Mouse (Mus musculus): ENCODE data around the gene Gnb2. TPM values are rescaled to one million over a fixed set of nuclear protein-coding genes. Genes with fewer than 3 reads are reported as not detected.

Gnb2 gene
- total RNA-seq, 2 experiments from 2014 or later, result 481 to 484 TPM

DNA sequence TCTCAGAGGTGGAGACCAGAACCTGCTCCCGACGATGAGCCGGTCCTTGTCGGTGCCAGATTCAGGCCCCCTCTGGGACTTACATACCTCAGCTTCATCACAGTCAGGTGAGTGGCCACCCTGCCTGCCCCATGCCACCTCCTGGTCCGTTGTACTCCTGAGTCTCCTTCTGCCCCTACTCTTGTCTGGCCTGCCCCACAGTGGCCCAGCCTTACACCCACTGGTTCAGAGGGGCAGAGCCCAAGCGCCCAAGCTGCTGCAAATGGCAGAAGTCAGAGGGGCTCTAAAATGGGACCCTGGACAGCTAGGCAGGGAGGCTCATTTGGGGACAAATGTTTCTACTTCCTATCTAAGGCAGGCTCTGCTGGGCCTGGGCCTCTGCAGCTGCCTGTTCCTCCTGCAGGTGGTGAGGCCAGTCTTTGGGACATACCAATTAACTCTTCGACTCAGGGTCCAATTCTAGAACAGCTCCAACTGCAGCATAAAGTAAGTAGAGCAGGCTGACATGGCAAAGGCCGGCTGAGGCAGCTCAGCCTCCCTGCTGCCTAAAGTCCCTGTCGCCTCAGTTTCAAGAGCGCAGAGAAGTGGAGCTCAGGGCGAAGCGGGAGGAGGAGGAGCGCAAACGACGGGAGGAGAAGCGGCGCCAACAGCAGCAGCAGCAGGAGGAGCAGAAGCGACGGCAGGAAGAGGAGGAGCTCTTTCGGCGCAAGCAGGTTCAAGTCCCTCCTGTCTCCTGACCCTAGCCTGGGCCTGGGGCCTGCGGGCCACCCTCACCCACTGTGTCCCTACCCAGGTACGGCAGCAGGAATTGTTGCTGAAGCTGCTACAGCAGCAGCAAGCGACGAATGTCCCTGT lies 9.7 kb downstream of the Gnb2 start:
- DNase-seq, result no peak
- intact Hi-C loops (cut with DNase I), result no loop called here

DNA sequence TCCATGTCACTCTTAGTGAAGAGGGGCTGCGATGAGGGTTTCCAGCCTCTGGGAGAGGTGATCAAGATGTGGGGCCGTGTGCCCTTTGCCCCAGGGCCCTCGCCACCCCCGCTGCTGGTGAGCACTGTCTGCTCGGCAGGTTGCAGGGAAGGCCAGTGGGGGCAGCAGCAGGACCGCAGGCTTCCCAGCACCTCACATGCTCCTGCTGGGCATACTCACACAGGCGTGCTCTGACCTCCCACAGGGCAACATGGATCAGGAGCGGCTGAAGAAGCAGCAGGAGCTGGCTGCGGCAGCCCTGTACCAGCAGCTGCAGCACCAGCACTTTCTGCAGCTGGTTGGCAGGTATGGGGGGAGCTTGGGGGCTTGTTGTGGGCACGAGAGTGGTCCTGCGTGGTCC lies 10.6 kb downstream of the Gnb2 start:
- no peak for DNase-seq
- intact Hi-C loops (cut with DNase I), result no loop called here

DNA sequence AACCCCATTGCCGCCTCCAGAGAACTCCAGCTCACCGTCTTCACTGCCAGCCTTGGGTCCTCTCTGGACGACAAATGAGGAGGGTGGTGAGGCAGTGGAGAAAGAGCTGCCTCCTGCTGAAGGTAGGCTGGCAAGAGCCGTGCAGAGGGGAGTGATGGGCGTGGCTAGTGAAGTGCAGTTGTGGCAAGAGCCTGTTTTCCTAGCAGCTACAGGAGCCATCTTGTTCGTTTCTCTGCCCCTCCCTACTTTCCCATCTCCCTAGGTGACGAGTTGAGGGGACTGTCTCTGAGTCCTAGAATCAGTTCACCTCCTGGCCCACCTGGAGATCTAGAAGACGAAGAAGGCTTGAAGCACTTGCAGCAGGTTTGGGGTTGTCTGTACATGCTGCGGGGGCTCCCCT lies 11.4 kb downstream of the Gnb2 start:
- DNase-seq, result no peak
- intact Hi-C loops (cut with DNase I), result no loop called here

DNA sequence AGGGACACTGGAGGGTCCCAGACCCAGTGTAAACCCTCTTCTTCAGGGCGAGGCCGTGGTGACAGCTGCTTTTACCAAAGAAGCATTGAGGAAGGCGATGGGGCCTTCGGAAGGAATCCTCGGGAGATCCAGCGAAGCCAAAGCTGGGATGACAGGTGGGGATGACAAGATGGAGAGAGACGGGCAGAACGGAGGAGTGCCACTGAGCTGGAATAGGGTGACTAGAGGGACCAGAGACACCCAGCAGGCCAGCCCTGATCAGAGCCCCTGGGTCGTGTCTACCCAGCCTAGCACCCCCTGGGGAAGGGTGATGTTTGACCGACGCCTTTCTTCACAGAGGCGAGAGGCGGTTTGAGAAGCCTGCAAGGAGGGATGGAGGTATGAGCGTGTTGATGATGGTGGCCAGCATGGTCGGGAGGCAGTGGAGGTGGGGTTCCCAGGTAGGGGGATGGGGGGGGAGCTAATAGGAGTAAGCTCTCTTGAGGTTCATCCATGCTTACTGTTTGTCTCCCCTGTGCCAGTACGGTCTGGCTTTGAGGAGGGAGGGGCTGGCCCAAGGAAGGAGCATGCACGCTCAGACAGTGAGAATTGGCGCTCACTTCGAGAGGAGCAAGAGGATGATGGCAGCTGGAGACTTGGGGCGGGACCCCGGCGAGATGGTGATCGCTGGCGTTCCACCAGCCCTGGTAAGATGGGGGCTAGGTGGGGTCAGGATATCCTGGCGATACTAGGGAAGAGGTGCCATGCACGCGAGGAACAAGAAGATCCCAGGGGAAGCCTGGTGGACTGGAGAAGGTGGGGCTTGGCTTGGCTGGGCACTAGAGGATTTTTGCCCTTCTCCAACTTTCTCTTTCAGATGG lies 13.4 kb downstream of the Gnb2 start:
- DNase-seq, result no peak
- intact Hi-C loops (cut with DNase I), result no loop called here

DNA sequence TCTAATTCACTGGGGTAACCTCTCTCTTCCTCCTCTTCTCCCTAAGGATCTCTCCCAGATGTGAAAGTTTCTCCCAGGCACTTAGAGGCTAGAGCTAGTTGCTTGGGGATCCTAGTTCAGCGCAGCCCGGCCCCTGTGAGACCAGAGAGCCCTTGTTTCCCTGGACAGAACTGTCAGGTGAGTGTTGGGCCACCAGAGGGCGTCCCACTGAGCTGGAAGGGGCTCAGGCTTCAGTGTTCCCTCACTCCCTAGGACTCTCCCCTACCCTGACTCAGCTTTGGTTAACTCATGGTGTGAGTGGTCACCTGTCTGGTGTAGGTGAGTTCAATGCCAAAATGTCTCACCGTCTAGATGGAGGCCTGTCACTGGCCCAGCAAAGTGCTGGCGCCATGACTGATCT lies 14.9 kb downstream of the Gnb2 start, which contains the start of gene Gigyf1:
Gigyf1 (plus strand) TSS at position 113 of the 400 bp plus-strand sequence.
- intact Hi-C loops (cut with DNase I), result no loop called here
- DNase-seq, result no peak

DNA sequence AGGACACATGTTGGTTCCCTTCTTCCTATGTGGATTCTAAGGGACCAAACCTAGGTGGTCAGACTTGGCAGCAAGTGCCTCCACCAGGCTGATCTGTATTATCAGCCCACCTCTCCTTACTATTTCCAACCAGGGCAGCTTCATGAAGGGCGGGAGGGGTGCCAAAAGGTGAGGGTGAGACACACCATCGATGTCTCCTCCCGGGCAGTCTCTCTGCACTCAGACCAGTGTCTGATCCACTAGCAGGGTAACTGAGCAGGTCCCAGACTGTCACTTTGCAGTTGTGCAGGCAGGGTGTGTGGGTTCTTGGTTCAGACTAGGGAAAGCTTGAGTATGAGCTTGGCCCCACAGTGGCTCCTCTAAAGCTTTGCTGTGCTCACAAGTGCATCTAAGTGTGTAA lies 18.5 kb downstream of the Gnb2 start:
- no peak for DNase-seq
- intact Hi-C loops (cut with DNase I), result no loop called here

DNA sequence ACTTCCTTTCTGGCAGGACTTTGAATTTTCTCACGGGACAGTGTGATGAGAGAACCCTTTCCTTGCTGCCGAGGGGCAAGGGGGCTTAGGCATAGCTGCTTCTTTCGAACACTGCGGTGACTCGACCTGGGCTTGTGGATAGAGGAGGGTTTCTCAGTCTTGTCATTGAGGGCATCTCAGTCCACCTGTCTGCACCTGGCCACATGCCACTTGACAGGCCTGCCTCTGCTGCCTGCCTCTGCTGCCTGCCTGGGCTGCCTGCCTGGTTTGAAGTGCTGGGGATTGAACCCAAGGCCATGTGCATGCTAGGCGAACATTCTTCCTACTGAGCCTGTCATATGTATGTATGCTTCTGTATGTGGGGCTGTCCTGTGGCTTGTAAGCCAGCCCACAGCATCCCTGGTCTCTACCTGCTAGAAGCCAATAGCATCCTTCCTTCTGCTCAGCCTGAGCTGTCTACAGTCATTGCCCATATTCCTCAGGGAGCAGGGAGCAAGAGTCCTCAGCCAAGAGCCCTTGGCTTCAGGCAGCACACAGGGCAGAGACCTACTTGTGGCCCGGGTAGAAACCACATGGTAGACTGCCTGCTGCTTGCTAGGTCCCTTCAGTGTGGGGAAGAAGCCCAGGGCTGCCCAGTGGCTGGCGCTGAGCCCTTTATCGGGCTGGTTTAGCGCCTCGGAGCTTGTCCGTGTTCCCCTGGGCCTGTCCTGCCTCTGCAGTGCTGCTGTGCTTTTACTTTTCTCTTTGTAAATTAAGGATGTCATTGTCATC lies 19.2 kb downstream of the Gnb2 start:
- DNase-seq, result no peak
- intact Hi-C loops (cut with DNase I), result loop anchor here (1.0 kb wide), 1 partner anchor 137 kb away; no protein-coding TSS in a partner anchor

DNA sequence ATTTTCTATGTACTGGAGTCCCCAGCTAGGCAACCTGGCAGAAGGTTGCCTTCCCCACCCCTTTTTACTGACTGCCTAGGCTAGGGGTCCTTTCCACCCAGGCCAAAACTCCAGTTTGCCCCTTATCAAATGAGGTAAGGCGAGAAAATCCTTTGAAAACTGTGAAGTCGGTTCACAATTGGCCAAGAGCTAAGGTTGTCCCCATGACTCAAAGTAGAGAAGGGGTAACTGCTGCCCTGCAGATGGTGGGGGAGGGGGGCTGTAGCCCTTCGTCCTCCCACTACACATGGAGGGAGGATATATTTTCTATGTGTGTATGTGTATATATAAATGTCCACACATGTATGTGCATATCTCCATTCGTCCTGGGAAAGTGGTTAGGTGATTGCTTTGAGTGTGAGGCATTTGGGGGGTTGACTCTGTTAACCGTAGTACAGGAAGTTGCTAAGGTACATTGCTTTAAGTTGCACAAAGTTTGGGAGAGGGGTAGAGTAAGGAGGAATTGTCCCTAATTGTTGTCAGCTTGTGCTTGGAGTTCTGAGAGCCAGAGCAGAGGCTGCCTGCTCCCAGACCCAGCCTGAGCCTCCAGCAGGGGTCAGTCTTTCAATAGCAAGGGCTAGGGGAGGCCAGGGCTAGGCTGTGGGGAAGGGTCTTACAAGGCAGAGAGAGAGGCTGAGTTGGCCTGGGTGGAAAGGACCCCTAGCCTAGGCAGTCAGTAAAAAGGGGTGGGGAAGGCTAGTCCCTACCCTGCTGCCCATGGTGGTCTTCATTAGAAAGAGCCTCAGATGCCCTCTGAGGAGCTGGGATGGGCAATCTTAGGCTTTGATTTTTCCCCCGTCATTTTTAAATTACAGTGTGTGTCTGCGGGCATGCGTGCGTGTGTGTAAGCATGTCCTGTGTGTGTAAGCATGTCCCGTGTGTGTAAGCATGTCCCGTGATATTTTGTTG lies 20.2 kb downstream of the Gnb2 start:
- DNase-seq, result peak in 1 of 2 experiments; percentile 62
- intact Hi-C loops (cut with DNase I), result loop anchor here (1.0 kb wide), 1 partner anchor 138 kb away; no protein-coding TSS in a partner anchor

DNA sequence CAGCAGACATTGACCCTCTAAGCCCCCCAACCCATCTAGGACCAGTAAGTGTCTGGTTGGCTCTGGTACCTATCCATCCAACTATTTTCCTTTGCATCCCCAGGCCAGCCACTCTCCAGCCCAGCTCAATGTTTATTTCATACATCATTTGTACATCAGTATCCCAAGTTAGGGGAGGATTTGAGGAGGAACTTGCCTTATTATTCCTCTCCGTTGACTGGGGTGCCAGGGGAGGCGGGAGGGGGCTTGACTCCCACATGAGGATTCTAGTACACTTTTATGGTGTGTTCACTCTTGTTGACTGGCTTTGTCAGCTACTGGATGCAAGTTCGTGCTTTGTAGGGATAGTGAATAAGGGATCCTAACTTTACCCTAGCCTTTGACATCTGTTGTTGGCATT lies 21.6 kb downstream of the Gnb2 start:
- no peak for DNase-seq
- intact Hi-C loops (cut with DNase I), result no loop called here

DNA sequence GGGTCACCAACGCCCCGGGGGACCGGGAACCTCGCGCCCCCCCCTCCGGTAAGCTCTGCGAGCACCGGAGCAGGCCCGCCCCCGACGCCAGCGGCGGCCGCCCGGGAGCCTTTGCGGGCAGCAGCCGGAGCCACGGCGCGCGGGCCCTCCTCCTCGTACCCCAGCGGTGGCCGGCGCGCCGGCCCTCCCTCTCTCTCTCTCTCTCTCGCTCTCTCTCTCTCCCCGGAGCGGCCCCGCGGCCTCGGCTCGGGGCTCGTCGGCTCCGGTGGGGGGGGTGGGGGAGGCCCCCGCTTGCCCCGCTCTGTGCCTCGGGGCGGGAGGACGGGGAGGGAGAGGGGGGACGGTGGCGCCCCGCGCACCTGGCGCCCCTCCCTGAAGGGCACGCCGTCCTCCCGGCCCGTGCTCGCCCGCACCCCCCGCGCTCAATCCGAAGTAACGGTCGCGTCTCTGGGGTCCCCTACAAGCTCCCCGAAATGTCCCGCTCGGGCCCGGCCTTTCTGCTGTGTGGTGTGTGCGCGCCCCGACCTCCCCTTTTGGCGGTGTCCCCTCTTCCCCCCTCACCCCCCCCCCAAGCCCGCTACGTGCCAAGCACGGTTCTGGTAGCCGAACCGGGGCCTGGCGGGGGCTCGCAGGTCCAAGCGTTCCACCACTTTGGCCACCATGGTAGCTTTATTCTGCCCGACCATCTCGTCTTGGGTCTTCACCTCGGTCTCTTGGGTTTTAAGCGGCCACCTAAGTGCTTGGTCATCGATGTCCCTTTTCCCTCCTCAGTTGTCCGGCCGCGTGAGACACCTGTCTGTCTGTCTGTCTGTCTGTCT lies 22.5 kb downstream of the Gnb2 start:
- intact Hi-C loops (cut with DNase I), result no loop called here
- no peak for DNase-seq

DNA sequence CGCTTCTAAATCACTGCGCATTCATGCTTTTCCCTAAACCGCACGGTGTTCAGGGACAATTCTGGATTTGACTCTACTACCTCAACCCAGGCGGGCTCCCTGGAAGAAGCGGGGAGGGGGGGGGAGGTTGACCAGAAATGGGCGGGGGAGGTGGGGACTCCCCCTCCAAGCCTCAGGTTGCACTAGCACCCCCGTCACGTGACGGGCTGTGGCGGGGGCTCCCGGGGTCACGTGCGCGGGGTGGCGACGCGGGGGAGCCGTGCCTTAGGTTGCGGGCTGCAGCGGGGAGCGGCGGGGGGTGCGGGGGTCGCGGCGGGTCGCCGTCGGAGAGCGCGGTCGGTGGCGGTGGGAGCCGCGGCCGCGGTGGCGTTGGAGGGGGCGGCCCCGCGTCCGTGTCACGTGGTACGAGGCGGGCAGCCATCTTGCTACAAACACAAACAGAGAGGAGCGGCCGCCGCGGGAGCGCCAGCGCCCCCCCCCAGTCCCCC lies 23.3 kb downstream of the Gnb2 start:
- intact Hi-C loops (cut with DNase I), result no loop called here
- peak; percentile 87 to 89 for DNase-seq

DNA sequence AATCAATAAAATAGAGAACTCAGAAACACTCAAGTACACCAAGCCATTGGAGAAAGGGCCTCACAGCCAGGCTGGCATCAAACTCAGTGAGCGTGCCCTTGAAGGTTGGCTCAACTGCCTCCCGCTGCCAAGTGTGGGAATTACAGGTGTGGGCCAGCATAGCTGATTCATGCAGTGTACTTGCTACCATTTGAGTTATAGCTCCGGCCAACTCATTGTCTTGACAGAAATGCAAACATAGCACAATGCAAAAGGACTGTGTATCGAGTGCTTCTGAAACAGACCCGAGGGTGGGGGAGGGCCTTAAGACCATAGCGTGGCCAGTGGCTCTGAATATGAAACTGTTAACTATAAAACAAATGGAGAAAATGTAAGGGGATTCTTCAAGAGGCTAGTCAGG lies 29.3 kb downstream of the Gnb2 start:
- intact Hi-C loops (cut with DNase I), result loop anchor here (5.0 kb wide), 2 partner anchors 172 to 212 kb away; partner anchors contain the start of genes Slc12a9 and Ufsp1
- DNase-seq, result no peak

DNA sequence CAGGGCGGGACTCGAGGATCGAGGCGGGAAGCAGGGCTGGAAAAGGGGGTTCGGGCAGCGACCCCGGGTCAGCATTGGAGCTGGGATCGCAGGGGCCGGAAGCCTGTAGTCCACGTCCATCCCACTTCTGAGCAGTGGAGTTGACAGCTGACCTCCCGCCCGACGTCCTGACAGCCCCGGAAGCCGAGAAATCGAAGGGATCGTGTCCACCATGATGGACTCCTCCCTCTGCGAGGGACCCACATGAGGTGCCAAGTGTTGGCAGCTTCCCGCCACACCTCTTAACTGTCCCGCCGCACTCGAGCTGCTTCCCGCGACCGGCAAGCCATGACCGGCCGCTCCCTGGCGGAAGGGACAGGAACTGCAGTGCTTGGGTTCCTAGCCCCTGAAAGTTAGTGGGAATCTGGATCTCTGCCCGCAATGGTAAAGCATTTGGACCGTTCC lies 30.6 kb downstream of the Gnb2 start:
- peak; percentile 92 for DNase-seq
- intact Hi-C loops (cut with DNase I), result loop anchor here (5.0 kb wide), 2 partner anchors 170 to 210 kb away; partner anchors contain the start of genes Slc12a9 and Ufsp1

DNA sequence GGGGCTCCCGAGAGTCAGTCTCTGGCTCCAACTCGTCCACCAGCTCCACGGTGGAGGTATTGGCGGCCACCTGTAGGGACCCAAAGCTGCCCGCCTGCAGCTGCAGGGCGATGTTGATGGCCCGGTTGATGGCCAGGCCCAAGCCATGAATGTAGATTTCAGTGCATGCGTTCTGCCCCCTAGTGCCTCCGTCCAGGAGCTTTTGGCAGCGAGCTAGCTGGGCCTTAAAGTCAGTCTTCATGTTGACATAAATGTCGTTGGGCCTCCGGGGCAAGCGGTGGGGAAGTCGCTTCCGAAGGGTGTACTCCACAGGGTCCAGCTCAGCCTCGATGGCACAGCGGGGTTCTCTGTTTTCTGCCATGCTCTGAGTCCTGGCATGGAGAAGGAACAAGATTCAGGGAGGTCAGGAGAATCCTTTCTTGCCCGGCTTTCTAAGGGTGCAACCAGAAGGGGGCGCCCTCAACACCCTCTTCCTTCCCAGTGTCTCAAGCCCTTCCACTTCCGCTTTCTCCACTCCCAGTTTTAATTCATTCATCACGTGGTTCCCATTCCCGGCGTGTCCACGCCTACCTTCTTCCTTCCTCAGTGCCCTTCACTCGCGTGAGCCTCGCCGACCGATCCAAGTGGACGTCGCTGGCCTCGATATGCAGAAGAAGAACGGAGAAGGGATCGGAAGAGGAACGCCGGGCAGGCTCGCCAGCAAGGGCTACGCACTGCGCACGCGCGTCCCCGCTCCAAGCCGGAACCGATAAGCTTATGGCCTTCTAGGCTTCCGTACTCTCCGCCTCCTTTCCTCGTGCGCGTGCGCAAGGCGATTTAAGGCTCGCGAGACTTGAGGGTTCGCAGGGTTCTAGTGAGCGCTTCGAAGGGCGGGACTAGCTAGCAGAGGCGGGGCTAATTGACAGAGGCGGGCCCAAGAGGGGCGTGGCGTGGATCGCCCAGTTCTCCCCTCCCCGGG lies 31.3 kb downstream of the Gnb2 start, which contains the start of gene Pop7:
Pop7 (minus strand) TSS at position 810 of the 958 bp plus-strand sequence.
- DNase-seq, result peak; percentile 100
- intact Hi-C loops (cut with DNase I), result loop anchor here (1.0 to 5.0 kb wide), 3 partner anchors 21 to 210 kb away; partner anchors contain the start of genes Slc12a9 and Ufsp1

DNA sequence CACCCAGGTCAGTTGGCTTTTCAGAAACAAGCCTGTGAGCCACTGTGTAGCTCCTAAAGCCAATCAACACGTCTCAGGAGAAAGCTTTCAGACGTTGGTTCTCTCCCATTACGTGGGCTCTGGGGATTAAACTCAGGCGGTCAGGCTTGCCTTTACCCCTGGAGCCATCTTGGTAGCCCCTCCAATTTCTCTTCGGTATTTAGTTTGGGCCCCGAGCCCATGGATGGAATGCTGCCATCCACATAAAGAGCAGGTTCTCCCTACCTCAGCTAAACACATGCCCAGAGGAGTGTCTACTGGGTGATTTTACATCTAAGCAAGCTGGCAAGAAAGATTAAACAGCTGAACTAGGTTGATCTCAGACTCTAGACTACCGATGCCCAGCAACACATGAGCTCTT lies 33.1 kb downstream of the Gnb2 start:
- DNase-seq, result no peak
- intact Hi-C loops (cut with DNase I), result loop anchor here (5.0 kb wide), 2 partner anchors 168 to 208 kb away; partner anchors contain the start of genes Slc12a9 and Ufsp1

DNA sequence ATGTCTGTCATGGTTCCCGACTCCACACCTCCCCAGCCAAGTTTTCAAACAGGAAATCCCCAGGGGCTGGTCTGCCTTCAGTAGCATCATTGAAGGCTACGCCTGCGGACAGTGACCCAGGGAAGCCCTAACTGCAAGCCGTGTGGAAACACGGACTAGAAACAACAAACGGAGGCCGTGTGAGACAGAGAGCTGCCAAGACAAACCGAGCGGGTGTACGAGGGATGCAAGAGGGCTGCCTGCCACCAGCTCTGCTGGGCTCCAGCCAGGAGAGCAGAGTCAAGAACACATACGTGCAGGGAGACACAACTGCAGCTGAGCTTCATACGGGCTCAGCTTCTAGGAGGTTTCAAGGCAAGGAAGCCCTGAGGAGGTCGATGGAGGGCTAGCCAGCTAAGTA lies 39.5 kb downstream of the Gnb2 start:
- intact Hi-C loops (cut with DNase I), result no loop called here
- DNase-seq, result peak; percentile 54 to 64

DNA sequence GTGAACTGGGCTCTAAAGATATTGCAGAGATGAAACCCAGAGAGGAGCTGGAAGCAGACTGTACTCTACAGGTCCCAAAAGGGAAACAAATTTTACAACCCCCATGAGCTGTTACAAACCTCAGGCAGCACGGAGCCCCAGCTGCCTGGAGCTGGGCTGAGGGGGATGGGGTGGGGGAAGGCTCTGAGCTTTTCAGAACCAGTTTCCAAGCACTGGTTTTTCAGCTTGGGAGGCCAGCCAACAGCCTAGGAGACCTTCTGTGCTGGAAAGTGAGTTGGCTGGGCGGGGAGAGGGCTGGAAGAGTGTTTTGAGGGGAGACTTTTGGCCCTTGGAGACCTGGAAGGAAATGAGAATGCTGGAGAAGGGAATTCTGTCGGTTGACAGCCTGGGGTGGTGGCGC lies 41.8 kb downstream of the Gnb2 start:
- peak; percentile 71 to 76 for DNase-seq
- intact Hi-C loops (cut with DNase I), result no loop called here
